Mouse (Mus musculus): ENCODE data around the gene Edil3. TPM values are rescaled to one million over a fixed set of nuclear protein-coding genes. Genes with fewer than 3 reads are reported as not detected.

Gene Edil3
- 0.06 and 0.12 TPM in 2 replicates for polyA plus RNA-seq (2012; rRNA removed)

GRCm38 (mm10) chr13:88821440-88822331 is at the start of gene Edil3:
TSS of gene Edil3 (plus strand) at chr13:88821472.

Data from liver, embryonic 14 days (tissue).